Mouse (Mus musculus) lung, embryonic 14.5 days (tissue): ENCODE measurements at regions not wholly inside any gene's neighbourhood (a gene's known extent, or its start where the extent isn't known, plus 50 kb on each side); places are given as distances from the start of the nearest gene placed in this dataset.
A peak's percentile ranks its signal among the peaks of the same experiment; 100 is the strongest.

Experiments used
- ATAC-seq: fragments of 200-750 bp; cut with Nextera tagmentation; 2 replicates; pipeline ENCODE4 v1.8.0; 2017; ENCODE audit warnings: mild to moderate bottlenecking, moderate TSS enrichment, moderate library complexity; ENCODE audit not compliant: insufficient read depth
- DNase-seq: peaks from one replicate; pipeline ENCODE4 v3.0.0-alpha.2; 2015
- H3K27ac ChIP-seq: fragments of 300-500 bp; sonication (generic); 2 replicates; pipeline ENCODE4 v1.5.1; 2014; ENCODE audit warnings: low read depth, mild to moderate bottlenecking, moderate library complexity
- H3K27me3 ChIP-seq: fragments of 300-500 bp; sonication (generic); 2 replicates; pipeline ENCODE4 v1.6.1; 2014; ENCODE audit warnings: low read length, control low read depth; ENCODE audit not compliant: insufficient read depth
- H3K36me3 ChIP-seq: fragments of 300-500 bp; sonication (generic); 2 replicates; pipeline ENCODE4 v1.6.1; 2014; ENCODE audit warnings: control low read depth; ENCODE audit not compliant: insufficient read depth
- H3K4me1 ChIP-seq: fragments of 300-500 bp; sonication (generic); 2 replicates; pipeline ENCODE4 v1.6.1; 2014; ENCODE audit warnings: antibody characterized with exemption, control low read depth; ENCODE audit not compliant: insufficient read depth
- H3K4me2 ChIP-seq: fragments of 300-500 bp; sonication (generic); 2 replicates; pipeline ENCODE4 v1.6.1; 2014; ENCODE audit warnings: mild to moderate bottlenecking
- H3K4me3 ChIP-seq: fragments of 300-500 bp; sonication (generic); 2 replicates; pipeline ENCODE4 v1.5.1; 2014; ENCODE audit warnings: low read depth, low read length
- H3K9ac ChIP-seq: fragments of 300-500 bp; sonication (generic); 2 replicates; pipeline ENCODE4 v1.6.1; 2014
- H3K9me3 ChIP-seq: fragments of 300-500 bp; sonication (generic); 2 replicates; pipeline ENCODE4 v1.6.1; 2016; ENCODE audit warnings: low read depth, low read length, control low read depth
- CTCF ChIP-seq: IDR thresholded peaks from 2 replicates; pipeline ENCODE4 v1.5.1; 2016; ENCODE audit warnings: antibody characterized with exemption, low read depth
- WGBS: fragments of 180-500 bp; shearing (Covaris S2); extraction: QIAGEN DNeasy Blood & Tissue Kit; methylation state at CpG from one replicate; pipeline ENCODE4 v1.1.7; 2014; 5-methylcytosine and 5-hydroxymethylcytosine counted together

- no peaks in the 10 kb centered on the region for H3K27me3 ChIP-seq
- no peak for TF ChIP-seq CTCF
- DNase-seq: no peak
- H3K4me1 ChIP-seq: no peaks in the 10 kb centered on the region
- no peak overlapping the region for H3K27ac ChIP-seq
- no peaks in the 10 kb centered on the region for H3K36me3 ChIP-seq
- 76% methylated on average over 10 of the region's 10 CpGs for WGBS
- no peaks in the 10 kb centered on the region for H3K9me3 ChIP-seq
- no peak overlapping the region for H3K4me2 ChIP-seq
- no peak overlapping the region for H3K4me3 ChIP-seq
- no peak for ATAC-seq
- H3K9ac ChIP-seq: no peak overlapping the region
Measured at GRCm38 (mm10) chr12:106186501-106186900, 176.5 kb downstream of the Vrk1 start.

GRCm38 (mm10) chr12:106191771-106192170 is 181.7 kb downstream of the Vrk1 start:
- no peaks in the 10 kb centered on the region for H3K4me1 ChIP-seq
- no peak for TF ChIP-seq CTCF
- ATAC-seq (no peak), DNase-seq (no peak)
- no peak overlapping the region for H3K4me3 ChIP-seq
- H3K27me3 ChIP-seq: no peaks in the 10 kb centered on the region
- no peak overlapping the region for H3K9ac ChIP-seq
- 79% methylated on average over 7 of the region's 7 CpGs for WGBS
- H3K27ac ChIP-seq: no peak overlapping the region
- H3K9me3 ChIP-seq: no peaks in the 10 kb centered on the region
- H3K4me2 ChIP-seq: no peak overlapping the region
- H3K36me3 ChIP-seq: no peaks in the 10 kb centered on the region

DNA sequence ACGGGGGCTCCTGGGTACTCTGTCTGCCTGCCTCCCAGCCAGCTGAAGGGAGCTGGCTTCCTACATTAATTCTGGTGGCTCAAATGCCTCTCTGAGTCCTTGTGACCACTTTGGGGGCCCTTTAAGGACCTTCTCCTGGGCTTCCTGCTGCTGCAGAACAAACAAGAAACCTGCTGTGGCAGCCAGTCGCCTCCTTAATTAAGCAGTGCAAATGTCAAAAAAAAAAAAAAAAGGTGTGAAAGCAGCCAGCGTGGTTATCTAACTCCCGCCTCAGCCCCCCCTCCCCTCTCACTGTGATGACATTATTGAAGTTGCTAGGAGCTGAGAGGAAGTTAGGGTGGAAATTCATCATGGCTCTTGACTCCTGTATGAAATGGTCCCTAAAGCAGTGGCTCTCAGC is 189.3 kb downstream of the Vrk1 start:
- 7% methylated on average over 4 of the region's 4 CpGs for WGBS
- no peaks in the 10 kb centered on the region for H3K27me3 ChIP-seq

DNA sequence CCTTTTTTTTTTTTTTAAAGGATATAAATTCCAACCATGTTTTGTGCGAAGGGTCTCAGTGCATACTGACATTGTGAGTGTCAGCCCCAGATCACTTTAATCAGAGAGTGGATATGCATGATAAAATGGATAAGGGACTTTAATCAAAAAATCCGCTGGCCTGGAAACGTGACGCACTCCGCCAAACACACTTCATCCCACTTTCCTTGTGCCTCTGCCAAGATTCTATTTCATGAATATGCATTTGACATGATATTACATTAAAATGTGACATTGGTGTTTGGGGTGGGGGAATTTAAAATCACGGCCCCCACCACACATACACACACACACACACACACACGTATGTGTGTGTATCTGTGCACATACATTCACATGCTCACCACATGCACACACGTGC is 193.5 kb downstream of the Vrk1 start:
- no peaks in the 10 kb centered on the region for H3K27me3 ChIP-seq
- H3K9me3 ChIP-seq: no peaks in the 10 kb centered on the region
- H3K36me3 ChIP-seq: no peaks in the 10 kb centered on the region
- no peak overlapping the region for H3K4me3 ChIP-seq
- ATAC-seq (no peak), DNase-seq (no peak)
- no peak overlapping the region for H3K9ac ChIP-seq
- WGBS: 77% methylated on average over 8 of the region's 8 CpGs
- no peak for TF ChIP-seq CTCF
- H3K4me2 ChIP-seq: no peak overlapping the region
- no peaks in the 10 kb centered on the region for H3K4me1 ChIP-seq
- no peak overlapping the region for H3K27ac ChIP-seq

More for the DNA sequence above, 189.3 kb downstream of the Vrk1 start:
- H3K4me1 ChIP-seq: no peaks in the 10 kb centered on the region
- no peak overlapping the region for H3K9ac ChIP-seq
- H3K4me3 ChIP-seq: no peak overlapping the region
- peak; percentile 21 for DNase-seq
- no peak for ATAC-seq
- no peaks in the 10 kb centered on the region for H3K9me3 ChIP-seq
- no peak overlapping the region for H3K27ac ChIP-seq
- no peak for TF ChIP-seq CTCF
- no peaks in the 10 kb centered on the region for H3K36me3 ChIP-seq
- H3K4me2 ChIP-seq: no peak overlapping the region

- Histone ChIP-seq H3K4me1 (no peaks in the 10 kb centered on the region), H3K4me3 (no peak overlapping the region), H3K9ac (no peak overlapping the region), H3K4me2 (no peak overlapping the region), H3K36me3 (no peaks in the 10 kb centered on the region), H3K9me3 (no peaks in the 10 kb centered on the region), H3K27me3 (no peaks in the 10 kb centered on the region), H3K27ac (no peak overlapping the region)
- DNase-seq (no peak), ATAC-seq (no peak)
- no peak for TF ChIP-seq CTCF
- WGBS: 78% methylated on average over 6 of the region's 6 CpGs
Measured at GRCm38 (mm10) chr12:106210959-106211358, 200.9 kb downstream of the Vrk1 start.

- no peak overlapping the region for H3K4me3 ChIP-seq
- no peak overlapping the region for H3K27ac ChIP-seq
- H3K4me1 ChIP-seq: no peaks in the 10 kb centered on the region
- ATAC-seq (no peak), DNase-seq (no peak)
- no peaks in the 10 kb centered on the region for H3K36me3 ChIP-seq
- no peak overlapping the region for H3K4me2 ChIP-seq
- no peaks in the 10 kb centered on the region for H3K27me3 ChIP-seq
- WGBS: 81% methylated on average over 8 of the region's 8 CpGs
- H3K9me3 ChIP-seq: no peaks in the 10 kb centered on the region
- H3K9ac ChIP-seq: no peak overlapping the region
- TF ChIP-seq CTCF: no peak
Measured at GRCm38 (mm10) chr12:106211488-106211887, 201.5 kb downstream of the Vrk1 start.

- DNase-seq: no peak
- WGBS: 66% methylated on average over 5 of the region's 5 CpGs
- no peak for ATAC-seq
- Histone ChIP-seq H3K9ac (no peak overlapping the region), H3K4me1 (no peaks in the 10 kb centered on the region), H3K27me3 (no peaks in the 10 kb centered on the region), H3K27ac (no peak overlapping the region), H3K36me3 (no peaks in the 10 kb centered on the region), H3K4me3 (no peak overlapping the region), H3K9me3 (no peaks in the 10 kb centered on the region), H3K4me2 (no peak overlapping the region)
- TF ChIP-seq CTCF: no peak
Measured at GRCm38 (mm10) chr12:106212397-106212796, 202.4 kb downstream of the Vrk1 start.

DNA sequence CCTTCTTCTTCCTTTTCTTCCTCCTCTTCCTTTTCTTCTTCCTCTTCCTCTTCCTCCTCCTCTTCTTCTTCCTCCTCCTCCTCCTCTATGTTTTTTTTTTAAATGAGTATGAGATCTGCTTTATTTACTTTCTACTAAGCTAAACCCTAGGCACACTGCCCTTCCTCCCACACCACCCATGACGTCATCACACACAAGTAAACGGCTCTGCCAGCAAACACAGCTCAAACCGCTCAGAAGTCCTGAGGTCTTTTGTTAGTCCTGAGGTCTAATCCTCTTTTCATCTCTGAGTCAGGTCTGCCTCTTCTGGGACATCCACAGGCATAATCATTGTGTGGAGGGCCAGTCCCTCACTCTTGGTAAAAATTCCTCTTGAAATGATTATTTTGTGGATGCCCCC is 210.0 kb downstream of the Vrk1 start:
- Histone ChIP-seq H3K4me2 (no peak overlapping the region), H3K9me3 (no peaks in the 10 kb centered on the region), H3K9ac (no peak overlapping the region), H3K27me3 (no peaks in the 10 kb centered on the region), H3K36me3 (no peaks in the 10 kb centered on the region), H3K4me1 (no peaks in the 10 kb centered on the region), H3K27ac (no peak overlapping the region), H3K4me3 (no peak overlapping the region)
- TF ChIP-seq CTCF: no peak
- no peak for DNase-seq
- no peak for ATAC-seq
- 30% methylated on average over 3 of the region's 3 CpGs for WGBS
